Mouse (Mus musculus): ENCODE results near the gene 4930402H24Rik. TPM values are rescaled to one million over a fixed set of nuclear protein-coding genes. Genes with fewer than 3 reads are reported as not detected.

4930402H24Rik gene
- polyA plus RNA-seq, 2 experiments, result 29.1 to 33.8 TPM

GRCm38 (mm10) chr2:130843623-130844022 is 62.6 kb downstream of the 4930402H24Rik start:
- Histone ChIP-seq H3K27me3 (ENCODE audit: control insufficient read depth, insufficient read depth, low read length) (no peaks in the 10 kb centered on the region), H3K9me3 (ENCODE audit: control insufficient read depth, low read length) (no peaks in the 10 kb centered on the region), H3K4me3 (replicated peaks; ENCODE audit: low read length) (no peak overlapping the region), H3K4me2 (replicated peaks; ENCODE audit: low read depth, low read length, severe bottlenecking) (no peak overlapping the region), H3K27ac (replicated peaks; ENCODE audit: low read depth, low read length) (no peak overlapping the region), H3K4me1 (ENCODE audit: control insufficient read depth, insufficient read depth, low read length) (peaks cover 9% of the 10 kb centered on the region), H3K36me3 (ENCODE audit: control insufficient read depth, insufficient read depth, low read length) (no peaks in the 10 kb centered on the region), H3K9ac (ENCODE audit: low read depth, low read length, severe bottlenecking) (no peak overlapping the region)
- WGBS, result 60% methylated on average over 2 of the region's 2 CpGs
- TF ChIP-seq POLR2A (IDR thresholded peaks at IDR 0.05; ENCODE audit: borderline replicate concordance, extremely low read depth, insufficient read depth, insufficient read length), result no peak
- DNase-seq (ENCODE audit: low spot score) (no peak), ATAC-seq (ENCODE audit: low FRiP score, low read depth) (no peak)

- peak overlapping the region; percentile 86 for H3K4me2 ChIP-seq (replicated peaks; ENCODE audit: low read depth, low read length, severe bottlenecking)
- H3K27ac ChIP-seq (replicated peaks; ENCODE audit: low read depth, low read length), result peak overlapping the region; percentile 96
- DNase-seq (ENCODE audit: low spot score) (peak; percentile 78), ATAC-seq (ENCODE audit: low FRiP score, low read depth) (peak; percentile 44)
- no peaks in the 10 kb centered on the region for H3K27me3 ChIP-seq (ENCODE audit: control insufficient read depth, insufficient read depth, low read length)
- WGBS, result 3% methylated on average over 4 of the region's 4 CpGs
- peak overlapping the region; percentile 93 for H3K4me3 ChIP-seq (replicated peaks; ENCODE audit: low read length)
- H3K9me3 ChIP-seq (ENCODE audit: control insufficient read depth, low read length), result no peaks in the 10 kb centered on the region
- peaks cover 12% of the 10 kb centered on the region for H3K4me1 ChIP-seq (ENCODE audit: control insufficient read depth, insufficient read depth, low read length)
- peaks cover under 1% of the 10 kb centered on the region; the same call in 1 of the 2 replicates for H3K36me3 ChIP-seq (ENCODE audit: control insufficient read depth, insufficient read depth, low read length)
- TF ChIP-seq POLR2A (IDR thresholded peaks at IDR 0.05; ENCODE audit: borderline replicate concordance, extremely low read depth, insufficient read depth, insufficient read length), result no peak
- no peak overlapping the region for H3K9ac ChIP-seq (ENCODE audit: low read depth, low read length, severe bottlenecking)
Measured at GRCm38 (mm10) chr2:130840846-130841245, 65.4 kb downstream of the 4930402H24Rik start.

GRCm38 (mm10) chr2:130839874-130840661 is 66.1 kb downstream of the 4930402H24Rik start:
- H3K4me2 ChIP-seq (replicated peaks; ENCODE audit: low read depth, low read length, severe bottlenecking), result peak overlapping the region; percentile 86
- H3K27me3 ChIP-seq (ENCODE audit: control insufficient read depth, insufficient read depth, low read length), result no peaks in the 10 kb centered on the region
- ATAC-seq (ENCODE audit: low FRiP score, low read depth) (peak; percentile 92), DNase-seq (ENCODE audit: low spot score) (peak; percentile 90)
- under 1% methylated on average over 50 of the region's 77 CpGs for WGBS
- peaks cover 12% of the 10 kb centered on the region for H3K4me1 ChIP-seq (ENCODE audit: control insufficient read depth, insufficient read depth, low read length)
- peaks cover 6% of the 10 kb centered on the region; the same call in 1 of the 2 replicates for H3K36me3 ChIP-seq (ENCODE audit: control insufficient read depth, insufficient read depth, low read length)
- H3K4me3 ChIP-seq (replicated peaks; ENCODE audit: low read length), result peak overlapping the region; percentile 93
- no peaks in the 10 kb centered on the region for H3K9me3 ChIP-seq (ENCODE audit: control insufficient read depth, low read length)
- H3K9ac ChIP-seq (ENCODE audit: low read depth, low read length, severe bottlenecking), result peak overlapping the region; percentile 92
- H3K27ac ChIP-seq (replicated peaks; ENCODE audit: low read depth, low read length), result peak overlapping the region; percentile 96
- TF ChIP-seq POLR2A (IDR thresholded peaks at IDR 0.05; ENCODE audit: borderline replicate concordance, extremely low read depth, insufficient read depth, insufficient read length), result peak; percentile 87; the same call in 1 of the 2 replicates

GRCm38 (mm10) chr2:130839528-130839873 is 66.7 kb downstream of the 4930402H24Rik start:
- Histone ChIP-seq H3K4me1 (ENCODE audit: control insufficient read depth, insufficient read depth, low read length) (peaks cover 12% of the 10 kb centered on the region), H3K27me3 (ENCODE audit: control insufficient read depth, insufficient read depth, low read length) (no peaks in the 10 kb centered on the region), H3K4me3 (replicated peaks; ENCODE audit: low read length) (peak overlapping the region; percentile 93), H3K36me3 (ENCODE audit: control insufficient read depth, insufficient read depth, low read length) (peaks cover 9% of the 10 kb centered on the region; the same call in 1 of the 2 replicates), H3K4me2 (replicated peaks; ENCODE audit: low read depth, low read length, severe bottlenecking) (peak overlapping the region; percentile 86), H3K9ac (ENCODE audit: low read depth, low read length, severe bottlenecking) (peak overlapping the region; percentile 92), H3K27ac (replicated peaks; ENCODE audit: low read depth, low read length) (peak overlapping the region; percentile 96), H3K9me3 (ENCODE audit: control insufficient read depth, low read length) (no peaks in the 10 kb centered on the region)
- TF ChIP-seq POLR2A (IDR thresholded peaks at IDR 0.05; ENCODE audit: borderline replicate concordance, extremely low read depth, insufficient read depth, insufficient read length), result no peak
- ATAC-seq (ENCODE audit: low FRiP score, low read depth), result peak; percentile 58; the same call in 1 of the 2 replicates
- DNase-seq (ENCODE audit: low spot score), result peak; percentile 64
- under 1% methylated on average over 19 of the region's 19 CpGs for WGBS

DNA sequence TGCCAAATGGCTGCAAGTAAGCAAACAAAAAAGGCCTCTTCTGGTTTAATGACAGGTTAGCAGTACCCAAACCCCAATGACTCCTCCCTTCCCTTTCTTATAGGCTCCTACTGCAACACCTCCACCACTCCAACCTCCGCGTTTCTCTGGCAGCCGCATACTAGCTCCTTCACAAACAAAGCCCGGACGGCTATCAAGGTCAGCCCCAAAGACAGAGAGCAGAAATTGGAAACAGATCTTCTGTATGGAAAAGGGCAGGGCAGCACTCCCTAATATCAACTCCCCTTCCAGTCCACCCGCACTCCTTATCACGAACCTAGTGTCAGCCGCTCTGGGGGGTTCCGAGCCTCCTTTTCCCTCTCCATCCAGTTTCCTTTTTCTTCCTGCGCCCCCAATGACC is 67.1 kb downstream of the 4930402H24Rik start:
- no peak for TF ChIP-seq POLR2A (IDR thresholded peaks at IDR 0.05; ENCODE audit: borderline replicate concordance, extremely low read depth, insufficient read depth, insufficient read length)
- peak overlapping the region; percentile 86 for H3K4me2 ChIP-seq (replicated peaks; ENCODE audit: low read depth, low read length, severe bottlenecking)
- no peaks in the 10 kb centered on the region for H3K27me3 ChIP-seq (ENCODE audit: control insufficient read depth, insufficient read depth, low read length)
- H3K27ac ChIP-seq (replicated peaks; ENCODE audit: low read depth, low read length), result peak overlapping the region; percentile 96
- H3K36me3 ChIP-seq (ENCODE audit: control insufficient read depth, insufficient read depth, low read length), result peaks cover 9% of the 10 kb centered on the region; the same call in 1 of the 2 replicates
- ATAC-seq (ENCODE audit: low FRiP score, low read depth), result no peak
- H3K9me3 ChIP-seq (ENCODE audit: control insufficient read depth, low read length), result no peaks in the 10 kb centered on the region
- H3K4me3 ChIP-seq (replicated peaks; ENCODE audit: low read length), result peak overlapping the region; percentile 93
- peaks cover 12% of the 10 kb centered on the region for H3K4me1 ChIP-seq (ENCODE audit: control insufficient read depth, insufficient read depth, low read length)
- 0% methylated on average over 10 of the region's 10 CpGs for WGBS
- DNase-seq (ENCODE audit: low spot score), result peak; percentile 32
- H3K9ac ChIP-seq (ENCODE audit: low read depth, low read length, severe bottlenecking), result peak overlapping the region; percentile 92

Data from limb, embryonic 14.5 days (tissue).